Mouse (Mus musculus) liver (tissue): ENCODE measurements around the gene Dusp22.

Experiments used
- DNase-seq: peaks from one replicate; pipeline ENCODE4 v3.0.0-alpha.2; 2020; ENCODE audit warnings: mixed read lengths

Dusp22 gene

GRCm38 (mm10) chr13:30673878-30674277 is 14.1 kb downstream of the Dusp22 start:
- DNase-seq, result no peak

DNA sequence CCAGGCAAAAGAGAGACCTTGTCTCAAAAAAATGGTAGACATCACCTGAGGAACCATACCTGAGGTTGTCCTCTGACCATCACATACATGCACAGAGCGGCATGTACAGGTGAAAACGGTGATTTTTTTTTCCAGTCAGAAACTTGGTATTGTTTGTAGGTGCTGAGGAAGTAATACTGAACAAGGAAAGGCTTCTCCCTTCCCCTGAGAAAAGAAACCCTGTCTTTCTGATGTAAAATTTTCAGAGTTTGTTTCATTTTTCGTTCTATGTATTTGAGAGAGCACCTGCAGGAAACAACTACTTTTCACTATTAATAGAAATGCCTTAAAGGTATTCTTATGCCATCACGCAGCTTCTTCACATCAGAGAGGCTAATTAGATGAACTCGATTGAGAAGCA is 19.0 kb downstream of the Dusp22 start:
- DNase-seq, result no peak

- DNase-seq, result no peak
These were observed 22.1 kb downstream of the Dusp22 start for GRCm38 (mm10) chr13:30681866-30682265.

- DNase-seq, result no peak
These were observed 22.5 kb downstream of the Dusp22 start for GRCm38 (mm10) chr13:30682328-30682727.

DNA sequence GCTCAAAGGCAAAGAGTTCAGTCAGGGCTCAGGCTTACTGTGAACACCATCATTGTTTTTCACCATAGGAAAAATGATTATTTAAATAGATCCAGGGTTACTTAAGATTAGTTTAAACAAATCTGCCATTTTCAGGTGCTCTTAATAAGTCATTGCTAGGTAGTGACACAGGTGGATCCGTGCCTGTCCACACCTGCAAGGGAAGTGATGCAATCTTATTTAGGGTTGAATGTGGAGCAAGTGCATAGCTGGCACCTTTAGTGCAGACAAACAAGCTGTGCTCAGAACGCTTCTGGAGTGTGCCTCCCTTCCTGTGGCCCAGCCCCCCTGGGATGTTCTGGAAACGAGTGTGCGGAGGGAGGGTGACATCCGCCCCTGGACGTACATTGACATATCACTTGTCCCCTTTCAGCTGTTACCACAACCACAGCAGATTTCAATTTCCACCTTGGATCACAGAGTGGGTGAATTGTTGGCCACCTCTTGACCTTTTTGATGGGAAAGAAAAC is 24.9 kb downstream of the Dusp22 start:
- DNase-seq, result no peak

DNA sequence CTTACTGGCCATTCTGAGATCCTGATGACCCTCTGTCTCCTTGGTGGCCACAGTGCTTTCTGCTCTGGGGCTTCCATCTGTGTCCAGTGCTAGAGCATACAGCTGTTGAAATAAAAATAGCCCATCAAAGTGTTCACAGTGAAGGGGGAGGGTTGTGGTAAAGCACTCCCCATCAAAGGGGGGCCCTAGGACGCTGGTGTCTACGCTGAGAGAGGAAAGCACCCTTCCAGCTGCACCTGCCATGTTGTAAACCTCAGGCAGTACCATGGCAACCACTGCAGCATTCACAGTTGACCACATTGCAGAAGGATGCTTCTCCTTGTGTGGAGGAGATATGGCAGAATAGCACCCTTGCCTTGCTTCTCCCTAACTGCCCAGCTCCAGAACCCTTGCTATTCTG is 26.2 kb downstream of the Dusp22 start:
- DNase-seq, result no peak

GRCm38 (mm10) chr13:30688035-30688616 is 28.3 kb downstream of the Dusp22 start:
- DNase-seq, result no peak

GRCm38 (mm10) chr13:30689475-30689874 is 29.7 kb downstream of the Dusp22 start:
- DNase-seq, result no peak

DNA sequence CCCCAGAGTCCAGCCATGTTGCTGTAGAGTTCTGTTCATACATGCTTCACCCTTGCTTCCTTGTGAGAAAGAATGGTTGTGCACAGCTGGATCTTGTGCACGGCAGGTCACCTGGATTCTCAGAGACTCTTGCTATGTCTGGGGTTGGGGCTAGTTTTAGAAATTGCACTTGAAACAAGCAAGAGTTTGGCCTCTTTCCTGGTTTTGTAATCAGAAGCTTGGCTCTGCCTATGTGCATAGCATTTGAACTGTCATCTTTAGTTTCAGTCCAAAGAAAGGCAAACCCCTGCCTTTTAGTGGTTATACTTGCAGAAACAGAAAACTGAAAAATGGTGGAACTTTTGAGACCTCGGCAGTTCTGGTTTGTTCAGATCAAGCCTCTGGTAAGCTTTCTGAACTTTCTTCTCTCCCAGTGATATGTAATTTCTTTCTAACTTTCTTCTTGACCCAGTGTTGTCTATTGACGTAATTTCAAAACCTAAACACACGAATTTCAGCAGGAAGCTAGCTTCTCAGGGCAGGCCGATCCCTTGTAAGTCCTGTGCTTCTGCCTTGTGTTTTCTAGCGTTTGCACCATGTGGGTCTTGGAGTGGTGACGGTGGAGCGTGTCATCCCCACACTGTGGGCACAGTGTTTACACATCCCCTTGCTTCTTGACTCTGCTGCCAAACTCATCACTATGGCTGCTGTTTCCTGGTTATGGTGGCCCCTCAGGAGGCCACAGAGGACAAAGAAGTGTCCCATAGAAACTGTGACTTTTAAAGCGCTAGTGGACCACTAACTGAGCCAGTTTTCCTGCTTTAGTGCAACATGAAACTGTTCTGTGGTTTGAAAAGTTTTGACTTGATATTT is 31.9 kb downstream of the Dusp22 start:
- DNase-seq, result no peak

GRCm38 (mm10) chr13:30692644-30693385 is 33.0 kb downstream of the Dusp22 start:
- no peak for DNase-seq

GRCm38 (mm10) chr13:30695232-30695631 is 35.4 kb downstream of the Dusp22 start:
- DNase-seq, result no peak

GRCm38 (mm10) chr13:30695890-30696289 is 36.1 kb downstream of the Dusp22 start:
- DNase-seq, result no peak

DNA sequence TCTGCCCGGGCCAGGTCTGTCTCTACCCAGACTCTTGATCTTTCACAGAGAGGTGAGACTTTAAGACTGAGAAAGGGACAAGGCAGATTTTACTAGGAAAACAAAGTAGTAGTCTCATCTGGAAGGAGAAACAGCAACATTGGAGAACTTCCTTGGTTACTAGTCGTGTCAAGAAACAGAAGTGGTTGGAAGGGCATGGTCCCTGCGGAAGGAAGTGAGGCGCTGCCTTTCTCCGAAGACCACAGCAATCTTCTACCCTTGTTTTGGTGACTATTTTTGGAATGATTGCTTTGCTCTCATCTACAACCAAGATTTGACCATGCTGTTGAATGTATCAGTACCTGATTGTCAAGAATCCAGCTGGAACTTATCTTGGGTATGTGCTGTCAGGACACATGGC is 38.1 kb downstream of the Dusp22 start:
- DNase-seq, result no peak

- no peak for DNase-seq
These were observed 42.9 kb downstream of the Dusp22 start for GRCm38 (mm10) chr13:30702695-30703094.

- no peak for DNase-seq
These were observed 44.7 kb downstream of the Dusp22 start for GRCm38 (mm10) chr13:30704246-30705095.

- no peak for DNase-seq
These were observed 51.3 kb downstream of the Dusp22 start for GRCm38 (mm10) chr13:30711066-30711465.

- DNase-seq, result no peak
These were observed 51.9 kb downstream of the Dusp22 start for GRCm38 (mm10) chr13:30711711-30712110.

GRCm38 (mm10) chr13:30712280-30712679 is 52.5 kb downstream of the Dusp22 start:
- DNase-seq, result no peak

DNA sequence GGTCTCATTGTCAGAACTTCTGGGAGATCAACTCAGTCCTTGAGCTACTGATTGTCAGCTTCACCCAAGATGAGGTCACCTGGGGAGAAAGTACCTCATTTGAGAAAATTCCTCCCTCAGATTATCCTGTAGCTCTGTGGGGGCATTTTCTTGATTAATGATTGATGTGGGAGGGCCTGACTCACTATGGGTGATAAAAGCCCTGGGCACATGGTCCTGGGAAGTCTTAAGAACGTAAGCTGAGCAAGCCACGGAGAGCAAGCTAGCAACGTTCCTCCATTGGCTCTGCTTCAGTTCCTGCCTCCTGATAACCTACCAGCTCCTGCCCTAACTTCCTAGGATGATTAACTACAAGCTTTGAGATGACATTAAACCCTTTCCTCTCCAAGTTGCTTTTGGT is 53.8 kb downstream of the Dusp22 start:
- DNase-seq, result no peak

GRCm38 (mm10) chr13:30714552-30714951 is 54.8 kb downstream of the Dusp22 start:
- no peak for DNase-seq

GRCm38 (mm10) chr13:30715060-30715459 is 55.3 kb downstream of the Dusp22 start:
- no peak for DNase-seq

GRCm38 (mm10) chr13:30715573-30715972 is 55.8 kb downstream of the Dusp22 start:
- no peak for DNase-seq

DNA sequence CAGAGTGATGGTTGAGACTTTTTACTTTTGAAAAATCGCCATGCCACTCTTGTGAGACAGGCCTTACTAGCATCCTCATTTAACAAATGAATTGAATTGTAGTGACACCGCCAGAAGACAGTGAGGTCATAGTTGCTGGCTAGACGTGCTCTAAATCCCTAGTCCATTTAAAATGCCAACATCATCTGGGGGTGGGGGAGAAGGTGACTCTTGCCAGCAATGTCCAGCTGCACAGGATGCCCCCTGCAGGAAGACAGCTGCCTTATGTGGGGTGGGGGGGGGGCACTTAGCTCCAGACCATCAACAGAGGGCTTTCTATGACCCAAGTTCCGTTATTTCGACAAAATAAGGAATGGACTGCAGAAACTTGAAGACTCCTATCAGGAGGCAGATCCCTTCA is 56.8 kb downstream of the Dusp22 start:
- no peak for DNase-seq
